Mouse (Mus musculus): Measurements from ENCODE around the gene Apol11b.
"Not testable (repeated sequence)": the region's sequence is repeated elsewhere in the genome, so short reads cannot be mapped to it uniquely, and the experiment has no call there.

GRCm38 (mm10) chr15:77691532-77692311, 48.6 kb upstream of the Apol11b start:
- not testable (repeated sequence) for TF ChIP-seq POLR2A (IDR thresholded peaks at IDR 0.05; ENCODE audit: insufficient read depth, low read length); CTCF (IDR thresholded peaks at IDR 0.05; ENCODE audit: low read depth, low read length); EP300 (IDR thresholded peaks at IDR 0.05; ENCODE audit: insufficient read depth, low read depth, low read length)

All from ES-Bruce4 (cell line).